Mouse (Mus musculus): ENCODE results near the gene Gm21969.

The Gm21969 gene

DNA sequence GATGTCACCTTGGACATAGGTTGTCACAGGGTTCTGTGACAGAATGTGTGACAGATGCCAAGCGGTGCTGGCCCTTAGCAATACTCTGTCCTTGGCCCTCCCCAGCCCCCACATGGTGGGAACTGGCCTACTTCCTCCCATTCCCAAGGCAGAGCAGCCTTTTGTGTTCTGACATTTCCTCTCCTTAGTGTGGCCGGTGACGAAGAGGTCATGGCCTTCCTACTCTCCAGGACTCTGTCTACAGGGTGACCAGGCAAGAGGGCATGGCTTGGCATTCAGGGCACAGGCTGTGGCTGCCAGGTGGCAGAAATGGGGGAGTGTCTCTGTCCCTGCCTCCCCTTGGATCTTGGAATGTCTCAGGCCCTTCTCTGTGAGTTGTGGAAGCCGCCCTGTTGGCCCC lies 15.6 kb upstream of the Gm21969 start:
- DNase-seq: no peak

DNA sequence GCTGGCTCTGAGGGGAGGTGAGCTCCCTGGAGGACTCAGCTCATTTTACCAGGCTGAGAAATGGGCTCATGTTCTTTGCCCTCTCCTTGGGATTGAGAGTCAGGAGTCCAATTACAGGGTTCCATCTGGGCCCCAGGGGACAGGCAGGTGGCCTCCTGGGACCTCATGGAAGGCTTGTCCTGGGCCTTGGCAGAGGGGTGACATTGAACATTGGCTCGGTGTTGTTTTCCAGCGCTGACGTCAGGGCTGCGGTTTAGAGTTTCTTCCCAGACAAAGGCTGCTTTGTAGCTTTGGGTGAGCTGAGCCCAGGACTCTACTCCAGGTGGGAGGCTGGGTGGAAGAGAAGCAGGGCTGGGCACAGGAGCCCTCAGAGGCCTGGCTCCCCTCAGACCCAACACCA lies 15.2 kb upstream of the Gm21969 start:
- DNase-seq: no peak

DNA sequence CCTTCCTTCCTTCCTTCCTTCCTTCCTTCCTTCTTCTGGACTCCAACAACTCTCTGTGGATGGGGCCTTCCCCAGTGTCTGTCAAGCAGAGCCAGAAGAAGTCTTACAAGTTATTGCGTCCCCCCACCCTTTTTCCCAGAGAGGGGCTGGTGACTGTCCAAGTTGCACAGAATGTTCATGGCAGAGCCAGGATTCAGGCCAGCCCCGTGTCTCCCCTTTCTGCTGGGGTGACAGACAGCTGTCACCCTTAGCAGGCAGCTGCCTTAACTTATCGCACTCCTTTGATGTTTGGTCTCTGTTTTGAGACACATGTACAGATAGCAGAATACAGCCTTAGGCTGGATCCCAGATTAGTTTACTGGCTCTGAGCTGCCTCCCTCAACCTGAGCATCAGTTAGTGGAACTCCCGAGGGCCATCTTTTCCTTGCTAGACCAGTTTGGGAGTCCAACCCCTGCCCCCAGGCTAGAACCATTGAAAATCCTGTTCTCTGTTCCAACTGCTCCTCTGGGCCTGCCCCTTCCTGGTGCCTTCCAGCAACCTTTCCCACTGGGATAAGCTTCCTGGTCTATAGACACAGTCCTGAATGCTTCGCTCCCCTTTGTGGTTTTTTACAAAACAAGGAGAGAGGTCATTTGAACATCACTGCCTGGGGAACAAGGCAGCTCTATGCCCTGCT lies 13.5 kb upstream of the Gm21969 start:
- no peak for DNase-seq

DNA sequence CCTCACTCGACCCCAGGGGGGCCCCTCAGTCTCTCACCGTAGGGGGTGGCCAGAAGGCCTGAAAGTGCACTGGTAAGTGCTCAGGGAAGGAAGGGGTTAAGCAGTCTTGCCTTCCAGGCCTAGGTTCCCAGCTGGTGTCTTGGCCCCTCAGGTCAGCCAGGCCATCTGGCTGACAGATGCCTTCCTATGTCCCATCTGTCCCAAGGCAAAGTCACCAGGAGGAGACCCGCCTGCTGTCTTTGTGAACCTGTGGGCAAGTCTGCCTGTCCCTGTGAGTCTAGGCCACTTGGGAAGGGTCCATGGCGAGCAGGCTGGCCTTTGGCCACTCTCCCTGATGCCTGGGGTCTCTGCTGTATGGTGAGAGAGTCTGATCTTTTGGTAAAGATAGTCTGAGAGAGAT lies 12.5 kb upstream of the Gm21969 start:
- DNase-seq: no peak

DNA sequence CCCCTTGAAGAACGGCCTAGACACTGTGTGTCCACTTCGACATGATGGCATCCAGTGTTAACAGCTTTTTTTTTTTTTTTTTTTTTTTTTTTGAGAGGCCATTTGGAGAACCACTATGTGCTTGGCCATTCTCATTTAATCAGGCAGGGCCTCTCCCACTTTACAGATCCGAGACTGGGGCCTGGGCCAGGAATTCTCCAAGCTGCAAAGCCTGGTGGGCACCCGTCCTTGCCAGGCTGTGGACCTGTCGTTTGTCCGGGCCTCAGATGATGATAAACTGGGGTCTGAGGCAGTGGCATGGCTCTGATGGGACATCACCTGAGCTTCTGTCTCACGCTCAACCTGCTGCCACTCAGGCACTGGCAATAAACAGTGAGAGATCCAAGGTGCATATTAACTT lies 10.1 kb upstream of the Gm21969 start:
- DNase-seq: no peak

DNA sequence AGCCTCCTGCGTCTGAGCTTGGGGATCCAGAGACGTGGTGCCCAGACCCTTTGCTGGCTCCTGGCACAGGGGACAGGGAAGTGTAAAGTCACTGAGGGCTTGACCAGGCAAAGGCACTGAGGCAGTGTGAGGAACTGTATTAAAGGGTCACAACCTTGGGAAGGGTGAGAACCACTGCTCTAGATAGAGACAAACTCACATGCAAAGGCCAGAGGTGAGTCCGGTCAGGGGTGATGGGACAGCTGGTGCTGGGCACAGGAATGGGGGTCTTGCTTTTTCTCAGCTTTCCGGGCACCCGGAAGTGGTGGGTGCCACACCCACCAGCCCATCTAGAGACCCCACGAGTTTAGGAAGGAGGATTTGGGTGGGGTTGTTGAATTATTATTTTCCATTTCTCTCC lies 9.6 kb upstream of the Gm21969 start:
- no peak for DNase-seq

DNA sequence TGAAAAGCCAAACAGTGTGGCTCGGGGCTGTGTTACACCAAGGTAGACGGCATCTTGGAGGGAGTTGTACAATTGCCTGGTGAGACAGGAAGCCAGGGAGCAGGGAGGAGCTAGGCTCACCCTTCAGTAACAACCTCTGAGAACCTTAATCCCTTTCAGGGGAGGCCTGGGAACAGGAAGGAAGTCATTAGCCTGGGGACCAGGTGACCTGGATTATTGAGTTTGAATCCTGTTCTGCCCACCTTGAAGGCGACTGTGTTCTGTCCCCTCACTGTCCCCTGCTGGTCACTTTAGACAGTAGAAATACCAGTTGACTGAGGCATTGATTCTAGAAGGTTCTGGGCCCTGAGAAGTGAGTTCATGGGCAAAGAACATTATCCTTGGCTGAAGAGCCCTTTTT lies 8.9 kb upstream of the Gm21969 start:
- no peak for DNase-seq

DNA sequence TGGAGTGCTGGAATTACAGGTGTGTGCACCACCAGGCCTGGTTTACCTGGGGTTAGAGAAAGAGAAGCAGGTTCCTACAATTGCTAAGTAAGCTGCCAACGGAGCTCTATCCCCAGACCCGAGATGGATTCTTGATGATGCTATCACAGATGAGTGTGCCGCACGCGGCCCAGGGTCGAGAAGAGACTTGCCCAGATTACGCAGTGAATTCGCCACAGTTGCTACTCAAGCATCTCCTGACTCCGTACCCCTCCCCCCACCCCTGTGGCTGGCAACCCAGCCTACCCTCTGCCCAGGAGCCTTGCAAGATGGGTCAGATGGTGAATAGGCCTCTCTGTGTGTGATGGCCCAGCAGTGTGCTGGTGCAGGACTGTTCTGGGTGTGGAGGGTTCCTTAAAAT lies 6.3 kb upstream of the Gm21969 start:
- DNase-seq: no peak

DNA sequence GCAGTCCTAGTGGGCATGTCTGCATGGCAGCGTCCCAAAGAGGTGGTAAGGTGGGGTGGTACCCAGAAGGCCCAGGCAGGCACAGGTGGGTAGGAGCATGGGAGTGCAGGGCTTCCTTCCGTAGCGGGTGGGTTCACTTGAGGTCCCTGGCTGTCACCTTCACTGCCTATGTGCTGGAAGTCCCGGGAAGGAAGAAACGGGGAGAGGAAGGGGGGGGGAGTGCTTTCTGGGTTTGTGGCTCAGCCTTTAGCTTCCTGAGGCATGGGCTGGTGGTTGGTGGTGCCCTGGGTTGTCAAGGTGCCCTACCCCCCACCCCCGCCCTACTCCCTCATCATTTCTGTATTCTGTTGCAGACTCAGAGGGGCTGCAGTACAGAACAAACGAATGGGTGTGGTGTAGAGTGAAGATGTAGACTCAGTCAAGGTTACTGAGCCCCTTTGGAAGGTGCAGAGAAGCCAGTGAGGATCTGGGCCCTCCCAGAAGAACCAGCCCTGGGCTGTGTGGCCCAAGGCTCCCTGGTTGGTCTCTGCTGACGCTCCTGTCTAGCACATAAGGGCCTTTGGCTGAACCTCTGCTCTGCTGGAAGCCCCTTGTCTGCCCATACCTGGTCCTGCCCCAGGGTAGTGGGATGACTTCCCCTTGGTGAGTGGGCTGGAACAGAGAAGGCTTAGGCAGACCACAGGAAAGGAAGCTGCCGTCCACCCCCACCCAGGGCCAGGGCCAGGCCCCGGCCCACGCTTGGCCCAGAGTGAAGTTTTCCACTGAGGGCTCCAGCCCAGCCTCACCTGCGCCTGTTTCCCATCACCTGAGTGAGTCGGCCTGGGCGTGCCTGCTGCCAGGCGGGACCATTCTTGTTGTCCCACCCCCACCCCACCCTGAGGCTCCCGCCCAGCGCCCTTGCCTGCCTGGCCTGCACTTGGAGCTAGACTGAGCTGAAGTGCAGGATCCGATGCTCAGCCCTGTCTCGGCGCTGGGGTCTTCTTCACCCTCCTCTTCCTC lies 5.4 kb upstream of the Gm21969 start:
- DNase-seq: no peak

DNA sequence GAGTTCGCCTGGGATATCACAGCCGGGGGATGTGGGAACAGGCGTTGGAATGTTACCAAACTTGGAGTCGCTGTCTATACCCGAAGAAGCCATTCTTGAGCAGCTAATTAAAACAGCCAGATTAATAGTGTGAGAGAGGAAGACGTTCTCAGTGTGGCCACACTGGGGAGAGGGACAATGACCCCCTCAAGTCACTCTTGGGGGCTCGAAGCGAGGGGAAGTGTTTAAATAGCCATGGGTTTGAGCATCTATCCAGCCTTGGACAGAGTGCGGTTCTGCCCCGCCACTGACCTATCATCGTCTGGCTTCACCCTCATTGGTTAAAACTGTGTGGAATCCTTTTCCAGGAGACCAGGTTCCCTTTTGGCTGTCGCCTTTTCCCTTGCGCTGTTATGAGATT lies 4.6 kb upstream of the Gm21969 start:
- no peak for DNase-seq

DNA sequence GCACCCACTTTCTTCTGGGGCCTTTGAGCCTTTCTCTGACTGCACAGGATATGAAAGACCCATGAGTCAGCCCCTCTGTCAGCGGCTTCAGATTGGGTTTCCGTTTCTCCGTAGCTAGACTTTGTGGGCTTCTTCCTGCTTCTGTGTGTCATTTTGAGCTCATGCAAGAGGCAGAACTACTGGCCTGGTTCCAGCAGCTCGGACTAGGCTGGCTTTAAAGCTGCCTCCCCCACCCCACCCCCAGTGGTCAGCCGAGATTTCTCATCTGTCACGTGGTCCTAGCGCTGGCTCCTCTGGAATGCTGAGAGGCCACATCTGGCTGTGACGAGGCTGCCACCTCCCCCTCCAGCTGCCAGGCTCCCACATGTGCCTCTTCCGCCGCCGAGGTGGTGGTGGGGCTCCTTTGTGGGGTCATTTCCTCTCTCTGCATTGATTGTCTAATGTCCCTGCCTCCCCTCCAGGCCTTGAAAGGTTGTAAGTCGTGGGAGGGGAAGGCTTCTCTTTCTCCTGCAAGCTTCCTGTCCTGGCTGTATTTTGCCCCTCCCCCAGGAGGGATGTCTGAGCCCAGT lies 4.0 kb upstream of the Gm21969 start:
- peak; percentile 83 for DNase-seq

DNA sequence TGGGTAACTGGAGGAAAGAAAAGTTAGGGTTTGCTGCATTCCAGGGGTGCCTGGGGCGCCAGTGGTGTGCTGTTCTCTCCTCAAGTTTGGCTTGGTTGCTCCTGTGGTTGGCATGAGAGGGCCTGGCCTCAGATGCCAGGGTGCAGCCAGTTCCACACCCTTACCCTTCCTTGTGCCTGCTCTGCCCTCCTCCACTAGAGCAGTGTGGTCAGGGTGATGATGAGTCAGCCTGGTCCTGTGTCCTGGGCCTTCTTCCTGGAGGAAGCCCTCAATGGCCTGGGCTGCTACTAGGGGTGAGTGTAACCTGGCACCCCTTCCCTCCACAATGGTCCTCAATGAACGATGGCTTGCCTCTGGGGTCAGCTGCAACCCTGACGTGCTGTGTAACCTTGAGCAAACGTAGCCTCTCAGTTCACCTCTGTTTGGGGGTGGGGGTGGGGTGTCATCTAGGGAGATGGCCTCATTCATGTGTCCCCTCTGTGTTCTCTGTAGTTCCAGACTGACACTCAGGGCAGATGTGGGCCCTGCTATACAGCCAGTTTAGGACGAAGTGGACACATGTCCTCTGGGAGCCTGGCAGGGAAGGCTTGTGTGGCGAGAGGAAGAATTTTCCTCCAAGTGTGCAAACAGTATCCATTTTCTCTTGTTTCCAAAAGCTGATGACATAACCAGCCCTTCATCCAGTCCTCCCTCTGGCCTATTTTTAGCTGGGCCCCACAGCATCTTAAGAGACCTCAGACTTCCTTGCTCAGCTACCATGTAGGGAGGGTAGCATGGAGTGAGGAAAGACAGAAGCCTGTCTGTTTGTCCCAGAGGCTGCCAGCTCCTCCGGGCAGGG lies 1.2 kb upstream of the Gm21969 start:
- DNase-seq: no peak

DNA sequence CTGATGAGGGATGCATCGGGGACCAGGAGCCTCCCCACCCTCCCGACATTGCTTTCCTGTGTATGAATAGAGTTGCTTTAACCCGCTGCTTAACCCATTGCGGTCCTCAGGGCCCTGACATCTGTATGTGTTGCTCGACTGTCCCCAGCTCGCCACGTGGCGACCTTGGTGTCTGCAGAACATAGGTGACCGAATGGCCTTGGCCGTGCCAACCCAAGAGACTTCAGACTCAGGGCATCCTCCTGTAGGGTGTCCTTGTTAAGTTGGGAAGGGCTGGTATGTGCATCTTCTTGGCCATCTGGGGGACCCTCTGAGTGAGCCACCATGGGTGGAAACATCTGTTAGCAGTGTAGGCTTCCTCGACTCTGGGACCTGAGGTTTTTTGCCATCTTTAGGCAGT lies 2.2 kb downstream of the Gm21969 start:
- no peak for DNase-seq

DNA sequence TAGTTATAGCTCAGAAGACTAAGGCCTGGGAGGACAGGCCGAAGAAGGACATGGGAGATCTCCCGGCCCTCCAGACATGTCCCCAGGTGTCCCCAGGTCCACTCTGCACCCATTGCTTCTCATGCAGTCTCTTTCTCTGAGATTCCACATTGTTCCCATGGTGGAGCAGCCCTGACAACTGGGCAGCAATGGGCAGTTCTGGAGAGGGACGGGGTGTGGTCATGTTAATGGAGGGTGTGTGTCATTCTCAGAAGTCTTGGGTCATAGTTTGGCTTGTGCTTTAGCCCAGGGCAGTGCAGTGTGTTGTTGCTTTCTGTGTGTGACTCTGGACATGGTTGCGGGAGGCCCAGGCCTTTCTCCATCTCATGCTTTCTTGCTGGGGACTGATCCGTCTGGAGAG lies 3.7 kb downstream of the Gm21969 start:
- DNase-seq: no peak

DNA sequence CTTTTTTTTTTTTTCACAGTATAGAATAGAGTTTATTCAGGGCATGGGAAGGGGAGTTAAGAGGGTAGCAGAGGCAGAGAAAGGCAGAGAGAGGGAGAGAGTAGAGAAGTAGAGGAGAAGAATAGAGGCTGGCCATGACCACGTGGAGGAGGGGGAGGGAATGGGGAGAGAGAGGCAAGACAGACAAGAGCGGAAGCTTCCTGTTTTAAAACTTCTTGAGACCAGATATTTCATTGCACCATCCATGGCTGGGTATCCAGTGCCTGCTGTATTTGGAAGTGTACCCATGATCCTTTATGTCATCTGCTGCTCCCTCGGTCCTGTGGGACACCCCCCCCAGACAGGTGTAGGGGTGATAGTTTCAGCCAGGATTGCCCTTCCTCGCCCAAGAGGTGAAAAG lies 6.0 kb downstream of the Gm21969 start:
- no peak for DNase-seq

DNA sequence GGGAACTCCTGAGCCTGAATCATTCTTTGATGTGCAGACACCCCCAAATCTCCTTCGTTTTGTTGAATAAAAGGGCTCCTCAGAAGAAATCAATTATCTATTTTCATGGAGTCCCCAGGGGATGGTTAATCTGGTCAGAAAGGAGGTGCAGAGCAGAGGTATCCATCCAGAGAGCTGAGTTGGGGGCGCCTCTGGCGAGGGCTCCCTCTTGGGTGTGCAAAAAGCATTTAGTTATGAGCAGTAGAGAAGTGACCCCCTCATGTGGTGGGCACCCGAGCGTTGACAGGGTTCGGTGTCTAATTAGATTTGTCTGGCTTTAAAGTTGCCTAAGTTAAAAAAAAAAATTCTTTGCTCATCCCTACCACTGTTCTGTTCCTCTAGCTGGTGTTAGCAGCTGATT lies 8.0 kb downstream of the Gm21969 start:
- no peak for DNase-seq

DNA sequence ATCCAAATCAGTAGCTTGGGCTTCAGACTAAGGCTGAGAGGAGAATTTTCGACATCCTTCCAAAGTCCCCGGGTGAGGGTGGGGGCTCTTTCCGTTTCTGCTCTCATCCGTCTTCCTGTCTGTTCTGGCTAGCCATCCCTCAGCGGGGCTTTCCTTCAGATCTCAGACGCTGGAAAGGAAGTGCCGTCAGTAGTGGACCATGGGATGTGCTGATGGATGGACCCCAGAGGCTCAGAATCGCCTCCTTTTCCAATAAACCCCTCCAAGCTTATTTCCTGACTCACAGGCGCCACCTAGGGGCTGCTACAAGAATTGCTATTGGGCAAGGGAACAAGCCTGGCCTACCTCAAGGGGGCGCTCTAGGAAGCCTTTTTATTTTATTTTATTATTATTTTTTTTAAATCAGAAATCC lies 8.6 kb downstream of the Gm21969 start:
- DNase-seq: peak; percentile 81

DNA sequence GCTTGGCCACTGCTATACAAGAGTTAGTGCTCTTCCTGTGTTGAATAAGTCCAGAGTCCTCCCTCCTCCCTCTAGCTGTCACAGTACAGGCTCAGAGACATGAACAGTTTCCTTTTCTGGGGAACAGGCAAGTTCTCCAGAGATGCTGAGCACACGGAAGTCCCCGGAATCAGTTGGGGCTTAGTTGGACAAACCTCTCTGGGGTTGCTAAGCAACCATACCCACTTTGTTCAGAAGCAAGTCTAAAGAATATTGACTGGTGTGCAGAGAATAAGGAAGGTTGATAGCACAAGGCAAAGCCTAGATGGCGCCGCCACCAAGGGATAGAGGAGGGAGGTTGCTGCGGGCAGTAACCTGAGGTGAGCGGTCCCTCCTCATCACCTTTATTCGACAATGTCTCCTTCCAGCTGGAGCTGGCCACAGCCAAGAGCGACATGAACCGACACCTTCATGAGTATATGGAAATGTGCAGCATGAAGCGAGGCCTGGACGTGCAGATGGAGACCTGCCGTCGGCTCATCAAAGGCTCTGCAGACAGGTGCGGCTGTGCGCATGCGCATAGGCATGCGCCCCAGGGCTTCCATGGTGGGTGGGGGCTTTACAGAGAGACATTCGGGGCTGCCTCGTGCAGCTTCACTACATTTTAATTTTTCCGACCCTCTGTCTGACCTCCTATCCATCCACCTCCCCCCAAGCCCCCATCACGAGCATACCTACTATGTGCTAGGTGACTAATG lies 11.7 kb downstream of the Gm21969 start:
- no peak for DNase-seq

DNA sequence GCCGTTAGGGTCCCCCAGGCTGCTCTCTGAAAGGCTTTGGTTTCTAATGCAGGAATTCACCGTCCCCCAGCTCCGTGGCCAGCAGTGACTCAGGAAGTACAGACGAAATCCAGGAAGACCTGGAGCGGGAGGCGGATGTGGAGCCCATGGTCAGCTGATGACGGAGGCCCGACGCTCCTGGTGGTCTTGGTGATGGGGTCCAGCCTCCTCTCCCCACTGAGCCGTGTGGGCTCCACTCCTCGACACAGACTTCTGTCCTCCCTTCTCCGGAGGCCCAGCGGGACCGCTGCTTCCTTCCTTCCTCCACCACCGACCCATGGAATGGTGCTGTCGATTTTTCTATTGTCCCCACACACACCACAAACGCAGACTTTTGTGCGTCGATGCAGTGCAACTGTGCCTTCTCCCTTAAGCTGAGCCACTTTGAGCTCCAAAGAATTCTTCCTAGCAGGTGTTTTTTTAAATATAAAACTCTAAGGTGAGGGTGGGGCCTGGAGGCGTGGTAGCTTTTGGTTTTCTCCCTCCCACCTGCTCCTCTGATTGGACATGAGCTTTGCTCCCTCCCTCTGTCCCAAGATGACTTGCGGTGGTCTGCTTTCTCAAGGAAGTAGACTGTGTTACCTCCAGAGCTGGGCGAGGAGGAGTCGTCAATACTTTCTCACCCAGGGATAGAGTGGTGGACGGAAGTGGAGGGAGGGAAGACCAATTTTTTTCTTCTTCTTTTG lies 13.5 kb downstream of the Gm21969 start:
- DNase-seq: no peak

DNA sequence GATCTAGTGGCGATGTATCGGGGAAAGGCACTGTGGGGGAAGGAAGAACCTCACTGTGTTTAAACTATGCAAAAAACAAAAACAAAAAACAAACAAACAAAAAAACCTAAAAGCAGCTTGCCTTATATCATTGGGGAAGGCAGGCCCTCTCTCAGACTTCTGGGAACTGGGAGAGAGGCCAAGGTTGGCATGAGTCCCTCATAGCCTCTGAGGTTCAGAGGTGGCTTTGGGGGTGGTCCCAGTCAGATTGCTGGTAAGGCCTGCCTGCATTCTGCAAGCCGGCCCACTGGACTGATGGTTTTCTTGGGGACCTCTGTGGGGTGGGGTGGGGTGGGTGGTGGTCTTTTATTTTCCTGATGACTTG lies 14.0 kb downstream of the Gm21969 start:
- no peak for DNase-seq

DNA sequence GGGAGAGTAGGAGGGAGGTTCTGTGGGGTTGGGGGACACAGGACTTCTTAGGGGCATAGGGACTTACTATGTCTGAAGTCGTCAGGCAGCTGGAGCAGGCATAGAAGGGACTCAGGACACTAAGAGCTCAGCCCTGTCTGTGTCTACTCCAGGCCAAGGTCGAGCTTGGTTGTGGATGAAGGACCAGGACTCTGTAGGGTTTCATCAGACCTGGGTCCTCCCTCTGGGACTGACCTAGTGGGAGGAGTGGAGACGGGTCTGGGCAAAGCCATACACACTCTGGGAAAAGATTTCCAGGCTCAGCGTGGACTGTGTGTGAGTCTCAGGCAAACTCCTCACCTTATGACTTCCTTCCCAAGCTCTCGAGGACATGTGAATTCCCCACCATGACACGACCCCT lies 16.8 kb downstream of the Gm21969 start:
- no peak for DNase-seq

Measured in right cerebral cortex, postnatal 14 days (tissue).